ENCODE assay signal across 24 mouse cellular contexts in genomic region chr13:42277751-42278150, GRCm38 (mm10). TPM values are rescaled to one million over a fixed set of nuclear protein-coding genes. Genes with fewer than 3 reads are reported as not detected.
A peak's percentile ranks its signal among the peaks of the same experiment; 100 is the strongest.
DNase-seq lines count a peak whose midpoint lies in the region; ATAC-seq and TF ChIP-seq lines count a peak whose summit lies in the region.
"Had no signal": no experiment of that assay in that cellular context is flagged by ENCODE, and none has a peak within 500 bp of the region (broad histone marks: within the 10 kb centered on the region; RNA-seq: fewer than 3 reads in every experiment).

No protein-coding gene starts in this region.

- no peaks in the 10 kb centered on the region for H3K36me3 ChIP-seq in heart, embryonic 14.5 days (ENCODE audit: control insufficient read depth, insufficient read depth, low read length)
- H3K36me3 ChIP-seq in liver, postnatal 0 days (replicated peaks; ENCODE audit: insufficient read depth, low read length), result no peaks in the 10 kb centered on the region
- H3K36me3 ChIP-seq in liver, embryonic 11.5 days (ENCODE audit: control insufficient read depth, insufficient read depth, low read length), result no peaks in the 10 kb centered on the region
- H3K36me3 ChIP-seq: forebrain, embryonic 15.5 days; G1E; hindbrain, embryonic 12.5 days; limb, embryonic 10.5 days; midbrain, embryonic 13.5 days; neural tube, embryonic 12.5 days had no signal

- no peak for ATAC-seq in heart, embryonic 14.5 days (ENCODE audit: insufficient number of reproducible peaks, insufficient read depth, low FRiP score, low read depth)
- ATAC-seq in liver, postnatal 0 days, result peak; percentile 91
- no peak for ATAC-seq in liver, embryonic 11.5 days (replicated peaks; ENCODE audit: low FRiP score)
- ATAC-seq: forebrain, embryonic 15.5 days; inflammation-experienced regulatory T-cells, adult 6 months; midbrain, embryonic 13.5 days had no signal

- 0 out of 4 replicates have a peak overlapping the region, but pooled peaks of 1 of the 2 experiments have one; percentile 46 for H3K27ac ChIP-seq in heart, embryonic 14.5 days (replicated peaks in 1 of 2; ENCODE audit: control insufficient read depth in 1 of 2, insufficient read depth in 1 of 2, low read depth in 2 of 2, low read length in 2 of 2)
- H3K27ac ChIP-seq in liver, postnatal 0 days (ENCODE audit: low read depth), result peak overlapping the region; percentile 84
- H3K27ac ChIP-seq in liver, embryonic 11.5 days (ENCODE audit: low read depth, low read length), result no peak overlapping the region
- H3K27ac ChIP-seq: forebrain, embryonic 15.5 days; hindbrain, embryonic 12.5 days; limb, embryonic 10.5 days; liver, embryonic 14.5 days; midbrain, embryonic 13.5 days; neural tube, embryonic 12.5 days; stomach, postnatal 0 days had no signal

- no peak overlapping the region for H3K4me3 ChIP-seq in heart, embryonic 14.5 days (ENCODE audit: control insufficient read depth in 1 of 2, insufficient read depth in 1 of 2, low read depth in 1 of 2, low read length in 2 of 2)
- no peak overlapping the region for H3K4me3 ChIP-seq in liver, postnatal 0 days (ENCODE audit: low read depth, low read length)
- H3K4me3 ChIP-seq in liver, embryonic 11.5 days (ENCODE audit: low read depth, low read length), result no peak overlapping the region
- H3K4me3 ChIP-seq: forebrain, embryonic 15.5 days; hindbrain, embryonic 12.5 days; limb, embryonic 10.5 days; midbrain, embryonic 13.5 days; neural tube, embryonic 12.5 days had no signal

- H3K9ac ChIP-seq in heart, embryonic 14.5 days (ENCODE audit: low read length), result no peak overlapping the region
- H3K9ac ChIP-seq in liver, postnatal 0 days (replicated peaks), result no peak overlapping the region
- H3K9ac ChIP-seq in liver, embryonic 11.5 days (ENCODE audit: low read depth, low read length), result no peak overlapping the region
- H3K9ac ChIP-seq: forebrain, embryonic 15.5 days; hindbrain, embryonic 12.5 days; liver, embryonic 14.5 days; midbrain, embryonic 13.5 days; neural tube, embryonic 12.5 days had no signal

- H3K4me2 ChIP-seq in heart, embryonic 14.5 days (ENCODE audit: low read length), result 0 out of 2 replicates have a peak overlapping the region, but pooled peaks have one; percentile 26
- H3K4me2 ChIP-seq in liver, postnatal 0 days (ENCODE audit: low read depth, low read length), result no peak overlapping the region
- H3K4me2 ChIP-seq in liver, embryonic 11.5 days, result no peak overlapping the region
- H3K4me2 ChIP-seq: forebrain, embryonic 15.5 days; hindbrain, embryonic 12.5 days; midbrain, embryonic 13.5 days; neural tube, embryonic 12.5 days had no signal

- H3K9me3 ChIP-seq in heart, embryonic 14.5 days (ENCODE audit: control insufficient read depth, low read length), result no peaks in the 10 kb centered on the region
- no peaks in the 10 kb centered on the region for H3K9me3 ChIP-seq in liver, postnatal 0 days (ENCODE audit: low read length)
- no peaks in the 10 kb centered on the region for H3K9me3 ChIP-seq in liver, embryonic 11.5 days (ENCODE audit: control insufficient read depth, low read length)
- H3K9me3 ChIP-seq: forebrain, embryonic 15.5 days; G1E; hindbrain, embryonic 12.5 days; limb, embryonic 10.5 days; midbrain, embryonic 13.5 days; neural tube, embryonic 12.5 days had no signal

- no peak for TF ChIP-seq CTCF in liver, postnatal 0 days (IDR thresholded peaks at IDR 0.05; ENCODE audit: low read depth)

- no peak for DNase-seq in heart, adult 8-10 months (ENCODE audit: low spot score)
- DNase-seq in liver, postnatal 0 days, result peak; percentile 54
- no peak for DNase-seq in liver, embryonic 11.5 days (ENCODE audit: low spot score)
- DNase-seq in kidney, postnatal 10 days, result peak; percentile 61
- no peak for DNase-seq in left cerebral cortex, adult 8-10 months (ENCODE audit: low spot score in 2 of 2)
- no peak for DNase-seq in adrenal gland, postnatal 14 days
- DNase-seq: cerebellum, adult 18-20 months; cerebellum, postnatal 25 days; embryo, embryonic 11 days; gastrocnemius, postnatal 25 days; lung, postnatal 10 days; right cerebral cortex, postnatal 4 days; thymus, postnatal 14 days had no signal

- peaks cover 0 to 18% of the 10 kb centered on the region in 2 experiments; a peak in 3 of 4 replicates for H3K4me1 ChIP-seq in heart, embryonic 14.5 days (ENCODE audit: control insufficient read depth in 2 of 2, insufficient read depth in 2 of 2, low read length in 2 of 2)
- peaks cover 6% of the 10 kb centered on the region; the same call in 1 of the 2 replicates for H3K4me1 ChIP-seq in liver, postnatal 0 days (ENCODE audit: insufficient read depth)
- H3K4me1 ChIP-seq in liver, embryonic 11.5 days (replicated peaks; ENCODE audit: control insufficient read depth, insufficient read depth, low read length), result no peaks in the 10 kb centered on the region
- H3K4me1 ChIP-seq: forebrain, embryonic 15.5 days; hindbrain, embryonic 12.5 days; midbrain, embryonic 13.5 days; neural tube, embryonic 12.5 days had no signal

- no peaks in the 10 kb centered on the region for H3K27me3 ChIP-seq in heart, embryonic 14.5 days (ENCODE audit: control insufficient read depth, insufficient read depth, low read length)
- H3K27me3 ChIP-seq in liver, postnatal 0 days (ENCODE audit: insufficient read depth, low read length), result no peaks in the 10 kb centered on the region
- H3K27me3 ChIP-seq in liver, embryonic 11.5 days (replicated peaks; ENCODE audit: control insufficient read depth, insufficient read depth, low read length), result no peaks in the 10 kb centered on the region
- H3K27me3 ChIP-seq: forebrain, embryonic 15.5 days; hindbrain, embryonic 12.5 days; midbrain, embryonic 13.5 days; neural tube, embryonic 12.5 days had no signal

- no peak for TF ChIP-seq EP300 in liver, postnatal 0 days (IDR thresholded peaks at IDR 0.05; ENCODE audit: low read depth)

- WGBS in heart, embryonic 14.5 days, result 92% methylated on average over 2 of the region's 2 CpGs
- WGBS in liver, postnatal 0 days (ENCODE audit: insufficient replicate concordance), result 39% methylated on average over 2 of the region's 2 CpGs
- WGBS in liver, embryonic 11.5 days, result 75% methylated on average over 2 of the region's 2 CpGs

RNA-seq across cellular contexts. Expression of gene Edn1, which starts 23.5 kb away (rescaled TPM):
- 7.5 and 9.8 TPM in 2 replicates for polyA plus RNA-seq in heart, embryonic 14.5 days (2014; fragmentation: Nextera tagmentation; extraction: Ambion mirVana)
- 1 to 10 TPM; 3.3 to 6.3 (median 3.8) TPM for total RNA-seq in heart, adult 8-10 months (2022)
- 0.50 and 0.66 TPM in 2 replicates for polyA plus RNA-seq in liver, postnatal 0 days (2015; fragmentation: Nextera tagmentation; extraction: Ambion mirVana)
- polyA plus RNA-seq in liver, embryonic 11.5 days (2014; fragmentation: Nextera tagmentation; extraction: Ambion mirVana), result 0.62 and 1.2 TPM in 2 replicates
- 1 to 10 TPM; 1.9 to 3.9 (median 2.8) TPM for total RNA-seq in left cerebral cortex, adult 8-10 months (2022)
- 1.6 and 1.9 TPM in 2 replicates for total RNA-seq in adrenal gland, postnatal 14 days (2021)
- total RNA-seq: megakaryocyte progenitor cell, adult 5-6 weeks had no signal
- polyA plus RNA-seq: G1E; inflammation-experienced regulatory T-cells, adult 6 months had no signal

Comparison
In these comparisons a context has a peak if more than half of its experiments do, and no peak if none do; other contexts are left out.
1. DNase-seq: peak in liver, postnatal 0 days (single experiment) and kidney, postnatal 10 days (single experiment); none in heart, adult 8-10 months (single experiment), liver, embryonic 11.5 days (single experiment), left cerebral cortex, adult 8-10 months (0 of 2) and adrenal gland, postnatal 14 days (single experiment).